Mouse (Mus musculus) ES-Bruce4 (cell line): ENCODE data around the gene Sox5.

Experiments
- CTCF ChIP-seq: IDR thresholded peaks from one replicate; pipeline ENCODE4 v1.8.1; 2011; ENCODE audit warnings: low read depth, low read length
- EP300 ChIP-seq: IDR thresholded peaks from 2 replicates; pipeline ENCODE4 v1.6.1; 2011; ENCODE audit warnings: low read depth, low read length; ENCODE audit not compliant: insufficient read depth

DNA sequence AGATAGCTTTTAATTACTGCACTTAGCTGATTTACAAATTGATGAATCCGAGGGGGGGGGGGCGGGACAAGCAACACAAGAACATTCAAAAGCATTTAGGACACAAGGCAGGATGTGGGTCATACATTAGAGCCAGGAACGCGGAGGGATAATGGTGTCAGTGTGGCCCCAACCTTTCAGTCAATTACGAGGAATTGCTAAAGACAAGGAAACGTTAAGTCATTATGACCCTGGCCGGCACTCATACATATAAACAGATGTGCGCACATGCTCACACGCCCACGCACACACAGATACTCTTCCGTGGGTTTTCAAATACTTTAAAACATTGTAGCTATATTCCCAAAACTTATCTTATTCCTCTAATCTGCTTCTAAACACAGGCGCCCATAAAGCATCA, 19.9 kb downstream of the Sox5 start:
- TF ChIP-seq CTCF: no peak
- TF ChIP-seq EP300: no peak
